Mouse (Mus musculus): ENCODE results near the gene Shb. TPM values are rescaled to one million over a fixed set of nuclear protein-coding genes. Genes with fewer than 3 reads are reported as not detected.

Shb gene
- total and polyA plus RNA-seq, 3 experiments: 7.7 to 15.5 (median 8.6) TPM

DNA sequence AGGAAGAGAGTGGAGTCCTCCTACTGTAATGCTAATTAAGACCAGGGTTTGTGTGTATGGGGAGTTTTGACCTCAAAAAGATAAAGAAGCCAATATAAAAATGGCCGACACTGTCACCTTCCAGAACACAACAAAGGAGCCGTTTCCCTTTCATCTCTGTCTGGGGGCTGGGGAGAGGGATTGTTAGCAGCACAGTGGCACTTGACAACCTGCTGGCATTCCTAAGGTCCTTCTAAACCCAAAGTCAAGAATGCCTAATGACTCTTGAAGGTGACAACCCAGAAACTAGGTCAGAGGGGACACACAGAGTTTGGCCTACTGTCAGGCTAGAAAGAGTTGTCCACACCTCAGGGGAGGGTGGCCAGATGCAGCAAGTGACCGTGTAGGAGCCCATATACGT lies 20.3 kb upstream of the Shb start:
- H3K4me3 ChIP-seq (replicated peaks in 1 of 3; ENCODE audit: low read depth in 2 of 3, low read length in 2 of 3, poor library complexity in 1 of 3): no peak overlapping the region
- in situ Hi-C loops (cut with MboI; ENCODE audit: low pct_ligation_motif_present, low pct_unique_long_range_greater_than_20kb, low sequenced_read_pairs): no loop called here
- no peak overlapping the region for H3K4me2 ChIP-seq (ENCODE audit: insufficient read depth, low read depth, poor library complexity, severe bottlenecking)
- DNase-seq (ENCODE audit: extremely low read depth): no peak
- H3K9me3 ChIP-seq (replicated peaks; ENCODE audit: low read length): no peaks in the 10 kb centered on the region
- H3K27ac ChIP-seq (ENCODE audit: insufficient read depth, low read depth): no peak overlapping the region
- dilution Hi-C loops (cut with MboI; ENCODE audit: extremely low pct_ligation_motif_present, extremely low pct_unique_long_range_greater_than_20kb, low sequenced_read_pairs): no loop called here
- no peak overlapping the region for H3K9ac ChIP-seq (ENCODE audit: insufficient read depth, low read depth)
- H3K4me1 ChIP-seq (ENCODE audit: control insufficient read depth in 1 of 2, insufficient read depth in 2 of 2): peaks cover 3 to 6% of the 10 kb centered on the region in 2 experiments; a peak in 2 of 4 replicates
- no peaks in the 10 kb centered on the region for H3K27me3 ChIP-seq (replicated peaks)
- H3K79me2 ChIP-seq (replicated peaks; ENCODE audit: control insufficient read depth, extremely low read depth, insufficient read depth, poor library complexity, severe bottlenecking): no peaks in the 10 kb centered on the region
- no peaks in the 10 kb centered on the region for H3K36me3 ChIP-seq (replicated peaks in 1 of 2; ENCODE audit: control insufficient read depth in 1 of 2, insufficient read depth in 1 of 2, low read length in 1 of 2)
- TF ChIP-seq MAX (IDR thresholded peaks at IDR 0.05; ENCODE audit: low read length) (no peak), SIN3A (IDR thresholded peaks at IDR 0.05; ENCODE audit: low read length) (no peak), ZMIZ1 (IDR thresholded peaks at IDR 0.05; ENCODE audit: low read depth, low read length) (no peak), RCOR1 (conservative IDR thresholded peaks at IDR 0.05; ENCODE audit: low read depth, low read length) (no peak)

DNA sequence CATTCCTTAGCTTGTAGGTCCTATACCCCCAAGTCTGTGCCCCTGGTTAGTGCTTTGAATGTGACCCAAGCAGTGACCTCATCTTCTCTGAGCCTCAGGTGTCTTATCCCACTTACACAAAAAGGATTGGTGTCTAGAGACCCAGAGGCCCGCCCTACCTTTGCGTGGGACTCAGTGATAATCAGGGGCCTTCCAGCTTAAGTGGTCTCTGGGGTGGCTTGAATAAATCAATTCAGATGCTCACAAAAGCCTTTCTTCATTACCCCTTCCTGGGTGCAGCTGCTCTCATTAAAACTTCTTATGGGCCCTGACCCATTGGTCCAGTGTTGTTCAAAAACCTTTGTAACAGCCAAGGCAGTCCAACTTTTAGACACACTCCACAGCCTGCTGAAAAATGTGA lies 18.7 kb upstream of the Shb start:
- Histone ChIP-seq H3K4me3 (replicated peaks in 1 of 3; ENCODE audit: low read depth in 2 of 3, low read length in 2 of 3, poor library complexity in 1 of 3) (no peak overlapping the region), H3K4me1 (ENCODE audit: control insufficient read depth in 1 of 2, insufficient read depth in 2 of 2) (peaks cover 3 to 9% of the 10 kb centered on the region in 2 experiments; a peak in 2 of 4 replicates), H3K4me2 (ENCODE audit: insufficient read depth, low read depth, poor library complexity, severe bottlenecking) (no peak overlapping the region), H3K36me3 (replicated peaks in 1 of 2; ENCODE audit: control insufficient read depth in 1 of 2, insufficient read depth in 1 of 2, low read length in 1 of 2) (no peaks in the 10 kb centered on the region), H3K9me3 (replicated peaks; ENCODE audit: low read length) (no peaks in the 10 kb centered on the region), H3K9ac (ENCODE audit: insufficient read depth, low read depth) (no peak overlapping the region), H3K79me2 (replicated peaks; ENCODE audit: control insufficient read depth, extremely low read depth, insufficient read depth, poor library complexity, severe bottlenecking) (no peaks in the 10 kb centered on the region), H3K27ac (ENCODE audit: insufficient read depth, low read depth) (no peak overlapping the region), H3K27me3 (replicated peaks) (no peaks in the 10 kb centered on the region)
- in situ Hi-C loops (cut with MboI; ENCODE audit: low pct_ligation_motif_present, low pct_unique_long_range_greater_than_20kb, low sequenced_read_pairs): no loop called here
- TF ChIP-seq MXI1 (IDR thresholded peaks at IDR 0.05; ENCODE audit: low read depth, low read length) (no peak), ZC3H11A (IDR thresholded peaks at IDR 0.05; ENCODE audit: low read depth, low read length) (no peak), KAT2A (IDR thresholded peaks at IDR 0.05; ENCODE audit: insufficient replicate concordance, low read length) (no peak), ZKSCAN1 (IDR thresholded peaks at IDR 0.05; ENCODE audit: borderline replicate concordance, low read depth, low read length) (no peak), CHD1 (IDR thresholded peaks at IDR 0.05; ENCODE audit: low read depth, low read length) (no peak), RCOR1 (conservative IDR thresholded peaks at IDR 0.05; ENCODE audit: low read depth, low read length) (no peak), SIN3A (IDR thresholded peaks at IDR 0.05; ENCODE audit: low read length) (no peak), CHD2 (IDR thresholded peaks at IDR 0.05; ENCODE audit: low read length) (no peak), SMC3 (IDR thresholded peaks at IDR 0.05; ENCODE audit: low read depth, low read length) (no peak), RAD21 (IDR thresholded peaks at IDR 0.05; ENCODE audit: low read depth, low read length) (no peak), JUN (IDR thresholded peaks at IDR 0.05; ENCODE audit: insufficient read depth, low read depth, low read length) (no peak), ELF1 (IDR thresholded peaks at IDR 0.05; ENCODE audit: low read depth, low read length) (no peak), E2F4 (IDR thresholded peaks at IDR 0.05; ENCODE audit: insufficient replicate concordance, low read depth, low read length) (no peak), ETS1 (conservative IDR thresholded peaks at IDR 0.05; ENCODE audit: low read depth, low read length) (no peak), MAX (IDR thresholded peaks at IDR 0.05; ENCODE audit: low read length) (no peak), BHLHE40 (IDR thresholded peaks at IDR 0.05; ENCODE audit: low read depth, low read length) (no peak), NELFE (IDR thresholded peaks at IDR 0.05; ENCODE audit: low read depth, low read length) (no peak), POLR2AphosphoS2 (IDR thresholded peaks at IDR 0.05; ENCODE audit: low read depth, low read length) (no peak), ZMIZ1 (IDR thresholded peaks at IDR 0.05; ENCODE audit: low read depth, low read length) (no peak)
- dilution Hi-C loops (cut with MboI; ENCODE audit: extremely low pct_ligation_motif_present, extremely low pct_unique_long_range_greater_than_20kb, low sequenced_read_pairs): no loop called here
- no peak for DNase-seq (ENCODE audit: extremely low read depth)

All from CH12.LX (cell line).